Mouse (Mus musculus): ENCODE results near the gene Eif4a1. TPM values are rescaled to one million over a fixed set of nuclear protein-coding genes. Genes with fewer than 3 reads are reported as not detected.

The Eif4a1 gene
- polyA plus RNA-seq, 1 experiment from 2014 or later = 339 TPM

GRCm38 (mm10) chr11:69697396-69697795 lies 25.2 kb upstream of the Eif4a1 start:
- H3K27ac ChIP-seq (replicated peaks) = no peak overlapping the region
- H3K4me2 ChIP-seq (replicated peaks; ENCODE audit: low read depth) = no peak overlapping the region
- H3K9me3 ChIP-seq (ENCODE audit: control insufficient read depth, low read length) = no peaks in the 10 kb centered on the region
- no peak for DNase-seq (ENCODE audit: low spot score)
- no peak overlapping the region for H3K4me3 ChIP-seq (ENCODE audit: low read depth, low read length)
- H3K36me3 ChIP-seq (ENCODE audit: control insufficient read depth, insufficient read depth, low read length) = no peaks in the 10 kb centered on the region
- H3K9ac ChIP-seq (ENCODE audit: low read length) = no peak overlapping the region
- 90% methylated on average over 3 of the region's 3 CpGs for WGBS
- H3K4me1 ChIP-seq (replicated peaks; ENCODE audit: control insufficient read depth, insufficient read depth) = no peaks in the 10 kb centered on the region
- ATAC-seq (ENCODE audit: low FRiP score, low TSS enrichment) = no peak
- H3K27me3 ChIP-seq (ENCODE audit: control insufficient read depth, insufficient read depth, low read length) = no peaks in the 10 kb centered on the region
- no peak for TF ChIP-seq CTCF (IDR thresholded peaks at IDR 0.05; ENCODE audit: low read depth)
- TF ChIP-seq EP300 (optimal IDR thresholded peaks at IDR 0.05) = no peak

GRCm38 (mm10) chr11:69695361-69696181 lies 23.3 kb upstream of the Eif4a1 start, which contains the start of the genes Tnfsf12 and Tnfsfm13:
TSS of gene Tnfsf12 (minus strand) at chr11:69695849.
TSS of gene Tnfsfm13 (minus strand) at chr11:69696098.
- Histone ChIP-seq H3K9me3 (ENCODE audit: control insufficient read depth, low read length) (no peaks in the 10 kb centered on the region), H3K36me3 (ENCODE audit: control insufficient read depth, insufficient read depth, low read length) (no peaks in the 10 kb centered on the region), H3K4me3 (ENCODE audit: low read depth, low read length) (peak within 1 kb of the TSS; percentile 61), H3K9ac (ENCODE audit: low read length) (peak within 1 kb of the TSS; percentile 80), H3K4me1 (replicated peaks; ENCODE audit: control insufficient read depth, insufficient read depth) (no peaks in the 10 kb centered on the region), H3K27ac (replicated peaks) (peak within 1 kb of the TSS; percentile 89), H3K27me3 (ENCODE audit: control insufficient read depth, insufficient read depth, low read length) (no peaks in the 10 kb centered on the region), H3K4me2 (replicated peaks; ENCODE audit: low read depth) (peak within 1 kb of the TSS; percentile 84)
- ATAC-seq (ENCODE audit: low FRiP score, low TSS enrichment) = peak; percentile 75
- TF ChIP-seq CTCF (IDR thresholded peaks at IDR 0.05; ENCODE audit: low read depth) (peak; percentile 40), EP300 (optimal IDR thresholded peaks at IDR 0.05) (no peak)
- 3% methylated on average over 34 of the region's 41 CpGs for WGBS
- DNase-seq (ENCODE audit: low spot score) = peak; percentile 65

- H3K4me3 ChIP-seq (ENCODE audit: low read depth, low read length) = peak overlapping the region; percentile 61
- peak overlapping the region; percentile 84 for H3K4me2 ChIP-seq (replicated peaks; ENCODE audit: low read depth)
- 20% methylated on average over 6 of the region's 6 CpGs for WGBS
- TF ChIP-seq EP300 (optimal IDR thresholded peaks at IDR 0.05) = no peak
- TF ChIP-seq CTCF (IDR thresholded peaks at IDR 0.05; ENCODE audit: low read depth) = no peak
- DNase-seq (ENCODE audit: low spot score) (no peak), ATAC-seq (ENCODE audit: low FRiP score, low TSS enrichment) (peak; percentile 13; the same call in 1 of the 2 replicates)
- peak overlapping the region; percentile 89 for H3K27ac ChIP-seq (replicated peaks)
- peak overlapping the region; percentile 80 for H3K9ac ChIP-seq (ENCODE audit: low read length)
- no peaks in the 10 kb centered on the region for H3K27me3 ChIP-seq (ENCODE audit: control insufficient read depth, insufficient read depth, low read length)
- H3K4me1 ChIP-seq (replicated peaks; ENCODE audit: control insufficient read depth, insufficient read depth) = no peaks in the 10 kb centered on the region
- no peaks in the 10 kb centered on the region for H3K36me3 ChIP-seq (ENCODE audit: control insufficient read depth, insufficient read depth, low read length)
- no peaks in the 10 kb centered on the region for H3K9me3 ChIP-seq (ENCODE audit: control insufficient read depth, low read length)
These were observed 22.8 kb upstream of the Eif4a1 start for GRCm38 (mm10) chr11:69695046-69695360.

GRCm38 (mm10) chr11:69693421-69693965 lies 21.3 kb upstream of the Eif4a1 start:
- H3K9ac ChIP-seq (ENCODE audit: low read length) = no peak overlapping the region
- WGBS = 52% methylated on average over 11 of the region's 11 CpGs
- H3K4me2 ChIP-seq (replicated peaks; ENCODE audit: low read depth) = no peak overlapping the region
- H3K4me3 ChIP-seq (ENCODE audit: low read depth, low read length) = no peak overlapping the region
- H3K9me3 ChIP-seq (ENCODE audit: control insufficient read depth, low read length) = no peaks in the 10 kb centered on the region
- ATAC-seq (ENCODE audit: low FRiP score, low TSS enrichment) (no peak), DNase-seq (ENCODE audit: low spot score) (no peak)
- no peaks in the 10 kb centered on the region for H3K27me3 ChIP-seq (ENCODE audit: control insufficient read depth, insufficient read depth, low read length)
- H3K4me1 ChIP-seq (replicated peaks; ENCODE audit: control insufficient read depth, insufficient read depth) = no peaks in the 10 kb centered on the region
- no peak overlapping the region for H3K27ac ChIP-seq (replicated peaks)
- no peaks in the 10 kb centered on the region for H3K36me3 ChIP-seq (ENCODE audit: control insufficient read depth, insufficient read depth, low read length)
- TF ChIP-seq CTCF (IDR thresholded peaks at IDR 0.05; ENCODE audit: low read depth) (no peak), EP300 (optimal IDR thresholded peaks at IDR 0.05) (no peak)

- Histone ChIP-seq H3K4me2 (replicated peaks; ENCODE audit: low read depth) (no peak overlapping the region), H3K36me3 (ENCODE audit: control insufficient read depth, insufficient read depth, low read length) (no peaks in the 10 kb centered on the region), H3K9me3 (ENCODE audit: control insufficient read depth, low read length) (no peaks in the 10 kb centered on the region), H3K9ac (ENCODE audit: low read length) (no peak overlapping the region), H3K4me1 (replicated peaks; ENCODE audit: control insufficient read depth, insufficient read depth) (no peaks in the 10 kb centered on the region), H3K27me3 (ENCODE audit: control insufficient read depth, insufficient read depth, low read length) (no peaks in the 10 kb centered on the region), H3K27ac (replicated peaks) (no peak overlapping the region), H3K4me3 (ENCODE audit: low read depth, low read length) (no peak overlapping the region)
- TF ChIP-seq CTCF (IDR thresholded peaks at IDR 0.05; ENCODE audit: low read depth) (no peak), EP300 (optimal IDR thresholded peaks at IDR 0.05) (no peak)
- WGBS = 74% methylated on average over 6 of the region's 6 CpGs
- DNase-seq (ENCODE audit: low spot score) (no peak), ATAC-seq (ENCODE audit: low FRiP score, low TSS enrichment) (peak; percentile 47)
These were observed 20.6 kb upstream of the Eif4a1 start for GRCm38 (mm10) chr11:69692863-69693262.

All from stomach, postnatal 0 days (tissue).